Mouse (Mus musculus) ES-Bruce4 (cell line): ENCODE measurements around the gene Baz2b.

ENCODE experiments used
- CTCF ChIP-seq: IDR thresholded peaks from one replicate; pipeline ENCODE4 v1.8.1; 2011; ENCODE audit warnings: low read depth, low read length
- EP300 ChIP-seq: IDR thresholded peaks from 2 replicates; pipeline ENCODE4 v1.6.1; 2011; ENCODE audit warnings: low read depth, low read length; ENCODE audit not compliant: insufficient read depth
- POLR2A ChIP-seq: IDR thresholded peaks from one replicate; pipeline ENCODE4 v1.8.1; 2011; ENCODE audit warnings: low read length; ENCODE audit not compliant: insufficient read depth

DNA sequence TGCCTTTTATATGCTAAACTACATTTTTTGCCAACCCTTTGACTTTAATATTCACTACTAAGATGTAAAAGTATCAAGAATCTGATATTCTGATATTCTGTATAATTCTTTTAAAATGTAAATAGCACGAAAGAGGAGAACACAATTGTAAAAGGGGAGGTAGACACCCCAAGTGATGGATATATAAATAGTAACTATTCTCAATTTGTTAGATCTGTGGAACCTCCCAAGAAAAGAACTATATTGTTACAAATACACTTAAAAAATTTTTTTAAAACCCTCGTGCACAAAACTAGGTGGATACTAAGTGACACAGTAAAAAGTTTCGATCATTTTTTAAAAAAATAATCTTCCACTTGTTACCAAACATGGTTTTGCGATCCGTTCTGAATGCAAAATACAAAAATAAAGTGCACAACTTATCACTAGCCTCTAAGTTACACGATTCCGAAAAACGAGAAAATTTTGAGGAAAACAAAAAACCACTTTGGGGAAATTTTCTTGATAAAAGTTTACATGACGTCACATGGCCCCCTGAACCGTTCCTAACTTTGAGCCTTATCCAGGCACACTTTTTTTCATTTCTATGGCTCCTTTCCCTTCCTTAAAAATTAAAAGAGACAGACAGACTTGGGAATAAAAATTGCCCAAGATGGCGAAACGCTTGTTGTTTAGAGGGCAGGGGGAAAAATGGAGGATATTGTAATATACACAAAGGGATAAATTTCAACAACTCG is 85.6 kb downstream of the Baz2b start:
- TF ChIP-seq POLR2A, result no peak
- TF ChIP-seq CTCF, result no peak
- TF ChIP-seq EP300, result no peak
